Mouse (Mus musculus) midbrain, embryonic 14.5 days (tissue): Measurements from ENCODE around the gene Igtp. TPM values are rescaled to one million over a fixed set of nuclear protein-coding genes. Genes with fewer than 3 reads are reported as not detected.
"Not testable (repeated sequence)": the region's sequence is repeated elsewhere in the genome, so short reads cannot be mapped to it uniquely, and the experiment has no call there.

ENCODE experiments used
- ATAC-seq: fragments of 200-750 bp; cut with Nextera tagmentation; 2 replicates; pipeline ENCODE4 v1.8.0; 2017; ENCODE audit warnings: moderate number of reproducible peaks, moderate library complexity; ENCODE audit not compliant: low FRiP score, low TSS enrichment
- DNase-seq: peaks from one replicate; pipeline ENCODE4 v3.0.0-alpha.2; 2015
- H3K27ac ChIP-seq: fragments of 300-500 bp; sonication (generic); replicated peaks from 2 replicates; pipeline ENCODE4 v1.5.1; 2014; ENCODE audit warnings: mild to moderate bottlenecking, low read depth, low read length, moderate library complexity
- H3K27me3 ChIP-seq: fragments of 300-500 bp; sonication (generic); 2 replicates; pipeline ENCODE4 v1.6.1; 2014; ENCODE audit warnings: low read length, control low read depth, mixed read lengths; ENCODE audit not compliant: control insufficient read depth, insufficient read depth
- H3K36me3 ChIP-seq: fragments of 300-500 bp; sonication (generic); 2 replicates; pipeline ENCODE4 v1.6.1; 2014; ENCODE audit warnings: low read length, control low read depth; ENCODE audit not compliant: control insufficient read depth, insufficient read depth
- H3K4me1 ChIP-seq: fragments of 300-500 bp; sonication (generic); 2 replicates; pipeline ENCODE4 v1.6.1; 2014; ENCODE audit warnings: mild to moderate bottlenecking, antibody characterized with exemption, low read length, control low read depth; ENCODE audit not compliant: control insufficient read depth, insufficient read depth
- H3K4me2 ChIP-seq: fragments of 300-500 bp; sonication (generic); 2 replicates; pipeline ENCODE4 v1.6.1; 2014; ENCODE audit warnings: mild to moderate bottlenecking, low read length, moderate library complexity
- H3K4me3 ChIP-seq: fragments of 300-500 bp; sonication (generic); replicated peaks from 2 replicates; pipeline ENCODE4 v1.5.1; 2014; ENCODE audit warnings: low read depth, low read length
- H3K9ac ChIP-seq: fragments of 300-500 bp; sonication (generic); replicated peaks from 2 replicates; pipeline ENCODE4 v1.6.1; 2014; ENCODE audit warnings: mild to moderate bottlenecking, low read length, moderate library complexity
- H3K9me3 ChIP-seq: fragments of 300-500 bp; sonication (generic); 2 replicates; pipeline ENCODE4 v1.6.1; 2016; ENCODE audit warnings: low read length, control low read depth, mixed read lengths; ENCODE audit not compliant: control insufficient read depth
- WGBS: fragments of 180-500 bp; shearing (Covaris S2); extraction: QIAGEN DNeasy Blood & Tissue Kit; methylation state at CpG from one replicate; pipeline ENCODE4 v1.1.7; 2014; 5-methylcytosine and 5-hydroxymethylcytosine counted together
- polyA plus RNA-seq: library from polyadenylated mRNA; unstranded; fragments of >200 nt; fragmentation: Nextera tagmentation; extraction: Ambion mirVana; gene quantifications from 2 replicates; pipeline ENCODE4 v1.2.1, GENCODE M21; 2014

Igtp gene
- polyA plus RNA-seq, 1 experiment from 2014 or later, result 3.2 TPM

DNA sequence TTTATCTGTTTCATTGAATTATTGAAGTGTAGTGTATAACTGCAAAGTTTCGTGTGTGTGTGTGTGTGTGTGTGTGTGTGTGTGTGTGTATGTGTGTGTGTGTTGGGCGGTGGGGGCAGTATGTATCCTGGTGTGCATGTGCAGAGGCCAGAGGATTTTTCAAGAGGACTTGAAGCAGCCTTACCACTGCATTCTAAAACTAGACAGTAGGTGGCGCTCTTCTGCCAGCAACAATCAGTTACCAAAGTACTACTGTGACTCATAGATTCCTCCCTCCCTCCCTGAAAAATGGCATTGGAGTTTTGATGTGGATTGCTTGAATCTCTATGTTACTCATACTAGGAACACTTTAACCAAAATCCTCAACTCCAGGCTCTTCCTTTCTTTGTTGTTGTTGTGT, 19.8 kb upstream of the Igtp start:
- ATAC-seq (no peak), DNase-seq (peak; percentile 86)
- Histone ChIP-seq H3K4me2 (no peak overlapping the region), H3K27ac (no peak overlapping the region), H3K9me3 (no peaks in the 10 kb centered on the region), H3K9ac (no peak overlapping the region), H3K36me3 (peaks cover 47% of the 10 kb centered on the region), H3K4me1 (no peaks in the 10 kb centered on the region), H3K4me3 (no peak overlapping the region), H3K27me3 (no peaks in the 10 kb centered on the region)
- 27% methylated on average over 3 of the region's 3 CpGs for WGBS

GRCm38 (mm10) chr11:58179986-58180385, 19.4 kb upstream of the Igtp start:
- WGBS, result 96% methylated on average over 6 of the region's 6 CpGs
- H3K4me3 ChIP-seq, DNase-seq, ATAC-seq, H3K27me3 ChIP-seq, H3K9me3 ChIP-seq, H3K4me1 ChIP-seq, H3K4me2 ChIP-seq, H3K27ac ChIP-seq, H3K9ac ChIP-seq: not testable (repeated sequence)
- peaks cover 43% of the 10 kb centered on the region for H3K36me3 ChIP-seq

- Histone ChIP-seq H3K9me3 (no peaks in the 10 kb centered on the region), H3K4me2 (no peak overlapping the region), H3K9ac (no peak overlapping the region), H3K27me3 (no peaks in the 10 kb centered on the region), H3K27ac (no peak overlapping the region), H3K36me3 (peaks cover 36% of the 10 kb centered on the region), H3K4me3 (no peak overlapping the region), H3K4me1 (no peaks in the 10 kb centered on the region)
- WGBS, result 89% methylated on average over 7 of the region's 7 CpGs
- DNase-seq, result no peak
- no peak for ATAC-seq
Measured at GRCm38 (mm10) chr11:58180756-58181155, 18.6 kb upstream of the Igtp start.

DNA sequence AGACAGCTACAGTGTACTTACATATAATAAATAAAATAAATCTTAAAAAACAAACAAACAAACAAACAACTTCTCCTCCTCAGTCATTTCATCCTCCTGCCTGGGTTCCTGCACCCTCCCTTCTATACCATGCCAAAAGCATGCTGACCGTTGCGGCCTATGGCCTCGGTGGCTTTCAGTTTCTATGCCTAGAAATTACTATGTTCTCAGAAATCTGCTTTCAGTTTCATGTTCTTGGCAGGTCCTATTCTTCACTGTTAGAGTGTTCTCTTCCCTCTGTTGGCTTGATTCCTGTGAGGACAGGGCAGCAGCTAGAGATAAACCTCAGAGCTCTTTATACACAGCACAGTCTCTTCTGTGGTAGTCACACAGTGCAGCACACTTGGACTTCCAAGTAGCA, 15.8 kb upstream of the Igtp start:
- no peak for ATAC-seq
- no peaks in the 10 kb centered on the region for H3K4me1 ChIP-seq
- DNase-seq, result no peak
- H3K9ac ChIP-seq, result no peak overlapping the region
- no peak overlapping the region for H3K4me2 ChIP-seq
- H3K4me3 ChIP-seq, result no peak overlapping the region
- peaks cover 10% of the 10 kb centered on the region; the same call in 1 of the 2 replicates for H3K36me3 ChIP-seq
- H3K9me3 ChIP-seq, result no peaks in the 10 kb centered on the region
- no peaks in the 10 kb centered on the region for H3K27me3 ChIP-seq
- 96% methylated on average over 3 of the region's 3 CpGs for WGBS
- H3K27ac ChIP-seq, result no peak overlapping the region

GRCm38 (mm10) chr11:58189675-58190074, 9.7 kb upstream of the Igtp start:
- no peak overlapping the region for H3K27ac ChIP-seq
- 94% methylated on average over 6 of the region's 6 CpGs for WGBS
- H3K4me1 ChIP-seq, result no peaks in the 10 kb centered on the region
- no peak for DNase-seq
- no peaks in the 10 kb centered on the region for H3K9me3 ChIP-seq
- H3K4me2 ChIP-seq, result no peak overlapping the region
- no peaks in the 10 kb centered on the region for H3K27me3 ChIP-seq
- H3K9ac ChIP-seq, result no peak overlapping the region
- no peak for ATAC-seq
- no peaks in the 10 kb centered on the region for H3K36me3 ChIP-seq
- no peak overlapping the region for H3K4me3 ChIP-seq

- Histone ChIP-seq H3K9ac (no peak overlapping the region), H3K4me3 (no peak overlapping the region), H3K36me3 (no peaks in the 10 kb centered on the region), H3K27me3 (no peaks in the 10 kb centered on the region), H3K4me2 (no peak overlapping the region), H3K27ac (no peak overlapping the region), H3K4me1 (no peaks in the 10 kb centered on the region), H3K9me3 (no peaks in the 10 kb centered on the region)
- ATAC-seq (no peak), DNase-seq (no peak)
- WGBS, result 81% methylated on average over 3 of the region's 3 CpGs
Measured at GRCm38 (mm10) chr11:58193326-58193725, 6.0 kb upstream of the Igtp start.

DNA sequence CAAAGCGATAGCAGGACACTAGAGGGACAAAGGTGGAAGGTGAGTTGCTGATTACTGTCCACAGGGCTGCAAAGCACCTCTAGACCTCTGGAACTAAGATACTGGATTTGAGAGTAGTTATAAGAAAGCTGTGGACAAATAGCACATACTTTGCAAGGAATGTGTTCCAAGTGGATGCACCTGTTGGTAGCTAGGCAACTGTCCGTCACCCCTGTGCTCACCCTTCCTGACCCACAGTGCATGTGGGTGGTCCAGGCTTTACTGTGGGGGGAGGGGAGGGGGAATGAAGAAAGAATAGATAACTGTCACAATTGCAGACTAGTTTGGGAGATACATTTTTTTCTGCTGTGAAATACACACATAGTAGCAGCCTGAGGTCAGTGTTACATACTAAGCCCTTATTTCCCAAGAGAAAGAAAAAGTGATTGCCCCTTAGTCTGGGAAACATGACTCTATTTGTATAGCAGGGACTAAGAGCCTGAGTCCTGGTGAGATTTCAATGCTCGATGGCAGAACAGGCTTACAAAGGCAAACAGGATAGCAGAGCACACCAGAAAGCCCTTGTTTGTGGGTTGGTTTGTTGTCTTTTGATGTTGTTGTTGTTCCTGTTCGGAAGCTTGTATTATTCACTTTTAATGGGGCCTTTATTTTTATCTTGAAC, 5.4 kb upstream of the Igtp start:
- Histone ChIP-seq H3K9ac (no peak overlapping the region), H3K4me2 (no peak overlapping the region), H3K4me3 (no peak overlapping the region), H3K27me3 (no peaks in the 10 kb centered on the region), H3K27ac (no peak overlapping the region), H3K4me1 (0 out of 2 replicates have a peak, but pooled peaks cover under 1% of the 10 kb centered on the region), H3K9me3 (no peaks in the 10 kb centered on the region), H3K36me3 (no peaks in the 10 kb centered on the region)
- DNase-seq (no peak), ATAC-seq (no peak)
- WGBS, result 42% methylated on average over 4 of the region's 4 CpGs

GRCm38 (mm10) chr11:58198663-58199062, 693 bp upstream of the Igtp start:
- 90% methylated on average over 4 of the region's 4 CpGs for WGBS
- Histone ChIP-seq H3K9me3 (no peaks in the 10 kb centered on the region), H3K27me3 (no peaks in the 10 kb centered on the region), H3K9ac (no peak overlapping the region), H3K27ac (no peak overlapping the region), H3K4me1 (0 out of 2 replicates have a peak, but pooled peaks cover 3% of the 10 kb centered on the region), H3K4me2 (peak overlapping the region; percentile 50; the same call in 1 of the 2 replicates), H3K36me3 (no peaks in the 10 kb centered on the region), H3K4me3 (no peak overlapping the region)
- DNase-seq (no peak), ATAC-seq (no peak)

GRCm38 (mm10) chr11:58200226-58200625, 870 bp downstream of the Igtp start:
- 88% methylated on average over 4 of the region's 4 CpGs for WGBS
- H3K36me3 ChIP-seq, result no peaks in the 10 kb centered on the region

More at GRCm38 (mm10) chr11:58200226-58200625, 870 bp downstream of the Igtp start:
- H3K27me3 ChIP-seq, result no peaks in the 10 kb centered on the region
- H3K4me2 ChIP-seq, result no peak overlapping the region
- ATAC-seq (no peak), DNase-seq (no peak)
- no peak overlapping the region for H3K9ac ChIP-seq
- no peaks in the 10 kb centered on the region for H3K9me3 ChIP-seq
- H3K4me3 ChIP-seq, result no peak overlapping the region
- no peak overlapping the region for H3K27ac ChIP-seq
- 0 out of 2 replicates have a peak, but pooled peaks cover 3% of the 10 kb centered on the region for H3K4me1 ChIP-seq
